9 mouse cellular contexts compared by ENCODE assay signal in genomic region chr10:107931833-107932828, GRCm38 (mm10). TPM values are rescaled to one million over a fixed set of nuclear protein-coding genes. Genes with fewer than 3 reads are reported as not detected.
A peak's percentile ranks its signal among the peaks of the same experiment; 100 is the strongest.
DNase-seq lines count a peak whose midpoint lies in the region; ATAC-seq and TF ChIP-seq lines count a peak whose summit lies in the region.
"Had no signal": no experiment of that assay in that cellular context is flagged by ENCODE, and none has a peak within 500 bp of the region (broad histone marks: within the 10 kb centered on the region; RNA-seq: fewer than 3 reads in every experiment).

No protein-coding gene starts in this region.

- no peaks in the 10 kb centered on the region for H3K27me3 ChIP-seq in midbrain, embryonic 10.5 days (ENCODE audit: low read depth, poor library complexity, severe bottlenecking)
- H3K27me3 ChIP-seq in midbrain, embryonic 16.5 days (ENCODE audit: control insufficient read depth, insufficient read depth, low read depth, low read length) = no peaks in the 10 kb centered on the region
- no peaks in the 10 kb centered on the region for H3K27me3 ChIP-seq in intestine, embryonic 15.5 days (replicated peaks)
- no peaks in the 10 kb centered on the region for H3K27me3 ChIP-seq in midbrain, embryonic 11.5 days (ENCODE audit: control insufficient read depth, insufficient read depth, low read length)
- no peaks in the 10 kb centered on the region for H3K27me3 ChIP-seq in stomach, embryonic 15.5 days (replicated peaks)
- H3K27me3 ChIP-seq: limb, embryonic 15.5 days had no signal

- H3K36me3 ChIP-seq in midbrain, embryonic 10.5 days = no peaks in the 10 kb centered on the region
- H3K36me3 ChIP-seq in midbrain, embryonic 16.5 days (ENCODE audit: control insufficient read depth, insufficient read depth, low read length) = no peaks in the 10 kb centered on the region
- no peaks in the 10 kb centered on the region for H3K36me3 ChIP-seq in intestine, embryonic 15.5 days
- no peaks in the 10 kb centered on the region for H3K36me3 ChIP-seq in midbrain, embryonic 11.5 days (ENCODE audit: control insufficient read depth, insufficient read depth, low read length)
- no peaks in the 10 kb centered on the region for H3K36me3 ChIP-seq in stomach, embryonic 15.5 days
- H3K36me3 ChIP-seq: limb, embryonic 15.5 days had no signal

- no peak for ATAC-seq in midbrain, embryonic 16.5 days
- peak; percentile 76 for ATAC-seq in intestine, embryonic 15.5 days
- ATAC-seq in midbrain, embryonic 11.5 days (ENCODE audit: low FRiP score) = peak; percentile 30; the same call in 1 of the 2 replicates
- peak; percentile 60 for ATAC-seq in stomach, embryonic 15.5 days (ENCODE audit: insufficient read depth, low FRiP score, low read depth)

- no peak for DNase-seq in midbrain, embryonic 10.5 days (ENCODE audit: low spot score)
- DNase-seq in heart, adult 18-20 months = peak; percentile 83 to 86
- DNase-seq in left cerebral cortex, postnatal 10 days (ENCODE audit: extremely low spot score in 1 of 2, low spot score in 2 of 2) = peak; percentile 59 to 63
- no peak for DNase-seq in midbrain, embryonic 11.5 days (ENCODE audit: low spot score, missing footprints)

- H3K27ac ChIP-seq in midbrain, embryonic 10.5 days (replicated peaks) = 0 out of 2 replicates have a peak overlapping the region, but pooled peaks have one; percentile 13
- H3K27ac ChIP-seq in midbrain, embryonic 16.5 days (ENCODE audit: low read length) = no peak overlapping the region
- no peak overlapping the region for H3K27ac ChIP-seq in cortical plate, adult 2 months (ENCODE audit: insufficient read depth, low read length)
- H3K27ac ChIP-seq in intestine, embryonic 15.5 days = peak overlapping the region; percentile 44
- no peak overlapping the region for H3K27ac ChIP-seq in midbrain, embryonic 11.5 days (ENCODE audit: low read depth, low read length)
- H3K27ac ChIP-seq in stomach, embryonic 15.5 days = peak overlapping the region; percentile 26
- H3K27ac ChIP-seq: limb, embryonic 15.5 days had no signal

- no peak overlapping the region for H3K9ac ChIP-seq in midbrain, embryonic 16.5 days (ENCODE audit: low read depth, low read length)
- H3K9ac ChIP-seq in intestine, embryonic 15.5 days = no peak overlapping the region
- H3K9ac ChIP-seq in midbrain, embryonic 11.5 days (ENCODE audit: low read length) = no peak overlapping the region
- H3K9ac ChIP-seq in stomach, embryonic 15.5 days = no peak overlapping the region
- H3K9ac ChIP-seq: limb, embryonic 15.5 days had no signal

- 54% methylated on average over 9 of the region's 10 CpGs for WGBS in midbrain, embryonic 10.5 days
- 38% methylated on average over 10 of the region's 10 CpGs for WGBS in midbrain, embryonic 16.5 days
- 22% methylated on average over 9 of the region's 10 CpGs for WGBS in intestine, embryonic 15.5 days
- 51% methylated on average over 9 of the region's 10 CpGs for WGBS in midbrain, embryonic 11.5 days
- WGBS in stomach, embryonic 15.5 days = 13% methylated on average over 9 of the region's 10 CpGs

- TF ChIP-seq POLR2A in cortical plate, adult 2 months (IDR thresholded peaks at IDR 0.05; ENCODE audit: extremely low read depth, insufficient read depth, low read length) = no peak

- peak; percentile 63 for TF ChIP-seq CTCF in cortical plate, adult 2 months (IDR thresholded peaks at IDR 0.05; ENCODE audit: extremely low read depth, insufficient read depth, low read length)

- H3K4me1 ChIP-seq in midbrain, embryonic 10.5 days = peaks cover 5% of the 10 kb centered on the region
- H3K4me1 ChIP-seq in midbrain, embryonic 16.5 days (ENCODE audit: control insufficient read depth, insufficient read depth, low read length) = no peaks in the 10 kb centered on the region
- H3K4me1 ChIP-seq in cortical plate, adult 2 months (ENCODE audit: control insufficient read depth, insufficient read depth, low read length) = peaks cover 1% of the 10 kb centered on the region
- peaks cover 3% of the 10 kb centered on the region for H3K4me1 ChIP-seq in intestine, embryonic 15.5 days (replicated peaks)
- no peaks in the 10 kb centered on the region for H3K4me1 ChIP-seq in midbrain, embryonic 11.5 days (ENCODE audit: control insufficient read depth, insufficient read depth, low read length)
- 0 out of 2 replicates have a peak, but pooled peaks cover 10% of the 10 kb centered on the region for H3K4me1 ChIP-seq in stomach, embryonic 15.5 days

- H3K4me2 ChIP-seq in midbrain, embryonic 16.5 days (ENCODE audit: low read length) = no peak overlapping the region
- no peak overlapping the region for H3K4me2 ChIP-seq in intestine, embryonic 15.5 days (replicated peaks)
- H3K4me2 ChIP-seq in midbrain, embryonic 11.5 days = no peak overlapping the region
- H3K4me2 ChIP-seq in stomach, embryonic 15.5 days = no peak overlapping the region
- H3K4me2 ChIP-seq: limb, embryonic 15.5 days had no signal

- intact Hi-C loops in left cerebral cortex, postnatal 10 days (cut with DNase I) = loop anchor here (5.0 to 10.0 kb wide), 3 partner anchors 143 to 323 kb away; partner anchors contain the start of gene Ppp1r12a

- H3K4me3 ChIP-seq in midbrain, embryonic 10.5 days = no peak overlapping the region
- no peak overlapping the region for H3K4me3 ChIP-seq in midbrain, embryonic 16.5 days (ENCODE audit: low read depth, low read length)
- H3K4me3 ChIP-seq in cortical plate, adult 2 months (ENCODE audit: insufficient read depth, low read length) = no peak overlapping the region
- H3K4me3 ChIP-seq in intestine, embryonic 15.5 days (replicated peaks) = no peak overlapping the region
- no peak overlapping the region for H3K4me3 ChIP-seq in midbrain, embryonic 11.5 days (ENCODE audit: low read depth, low read length)
- H3K4me3 ChIP-seq in stomach, embryonic 15.5 days (replicated peaks) = no peak overlapping the region
- H3K4me3 ChIP-seq: limb, embryonic 15.5 days had no signal

- H3K9me3 ChIP-seq in midbrain, embryonic 10.5 days (replicated peaks) = no peaks in the 10 kb centered on the region
- no peaks in the 10 kb centered on the region for H3K9me3 ChIP-seq in midbrain, embryonic 16.5 days (replicated peaks; ENCODE audit: control insufficient read depth, low read length, poor library complexity, severe bottlenecking)
- no peaks in the 10 kb centered on the region for H3K9me3 ChIP-seq in intestine, embryonic 15.5 days
- no peaks in the 10 kb centered on the region for H3K9me3 ChIP-seq in midbrain, embryonic 11.5 days (ENCODE audit: control insufficient read depth, low read length)
- no peaks in the 10 kb centered on the region for H3K9me3 ChIP-seq in stomach, embryonic 15.5 days
- H3K9me3 ChIP-seq: limb, embryonic 15.5 days had no signal

RNA-seq across cellular contexts. Expression of gene Otogl, which starts 20.2 kb away (rescaled TPM):
- polyA plus RNA-seq in midbrain, embryonic 10.5 days (2016; fragmentation: Nextera tagmentation; extraction: Ambion mirVana) = 0.01 TPM in 1 of 2 replicates, not detected in the other
- polyA plus RNA-seq in midbrain, embryonic 16.5 days (2015; fragmentation: Nextera tagmentation; extraction: Ambion mirVana) = 0.04 and 0.06 TPM in 2 replicates
- 0.10 and 0.19 TPM in 2 replicates for polyA plus RNA-seq in cortical plate, adult 2 months (2012; rRNA removed)
- total RNA-seq in heart, adult 18-20 months (2021) = under 1 TPM; 0.05 TPM
- 0.04 and 0.05 TPM in 2 replicates for polyA plus RNA-seq in intestine, embryonic 15.5 days (2015; fragmentation: Nextera tagmentation; extraction: Ambion mirVana)
- under 1 TPM; 0.43 to 0.45 TPM for total RNA-seq in left cerebral cortex, postnatal 10 days (2021)
- 0.01 TPM in 1 of 2 replicates, not detected in the other for polyA plus RNA-seq in midbrain, embryonic 11.5 days (2014; fragmentation: Nextera tagmentation; extraction: Ambion mirVana)
- 0.04 and 0.06 TPM in 2 replicates for polyA plus RNA-seq in stomach, embryonic 15.5 days (2015; fragmentation: Nextera tagmentation; extraction: Ambion mirVana)

Comparison
In these comparisons a context has a peak if more than half of its experiments do, and no peak if none do; other contexts are left out.
1. H3K27ac ChIP-seq: peak in midbrain, embryonic 10.5 days (single experiment), intestine, embryonic 15.5 days (single experiment) and stomach, embryonic 15.5 days (single experiment); none in midbrain, embryonic 16.5 days (single experiment), cortical plate, adult 2 months (single experiment) and midbrain, embryonic 11.5 days (single experiment).
2. DNase-seq: peak in heart, adult 18-20 months (2 of 2) and left cerebral cortex, postnatal 10 days (2 of 2); none in midbrain, embryonic 10.5 days (single experiment) and midbrain, embryonic 11.5 days (single experiment).